Mouse (Mus musculus) neutrophil, adult 83 days (primary cell): ENCODE measurements around the gene Akr1b10. TPM values are rescaled to one million over a fixed set of nuclear protein-coding genes. Genes with fewer than 3 reads are reported as not detected.

Source experiments
- total RNA-seq, 2 experiments: library from RNA; stranded (reverse); gene quantifications; one replicate each; pipeline ENCODE4 v1.2.4; 2023

Akr1b10 gene
- total RNA-seq = 10 to 100 TPM; 11.8 to 13.1 TPM

DNA sequence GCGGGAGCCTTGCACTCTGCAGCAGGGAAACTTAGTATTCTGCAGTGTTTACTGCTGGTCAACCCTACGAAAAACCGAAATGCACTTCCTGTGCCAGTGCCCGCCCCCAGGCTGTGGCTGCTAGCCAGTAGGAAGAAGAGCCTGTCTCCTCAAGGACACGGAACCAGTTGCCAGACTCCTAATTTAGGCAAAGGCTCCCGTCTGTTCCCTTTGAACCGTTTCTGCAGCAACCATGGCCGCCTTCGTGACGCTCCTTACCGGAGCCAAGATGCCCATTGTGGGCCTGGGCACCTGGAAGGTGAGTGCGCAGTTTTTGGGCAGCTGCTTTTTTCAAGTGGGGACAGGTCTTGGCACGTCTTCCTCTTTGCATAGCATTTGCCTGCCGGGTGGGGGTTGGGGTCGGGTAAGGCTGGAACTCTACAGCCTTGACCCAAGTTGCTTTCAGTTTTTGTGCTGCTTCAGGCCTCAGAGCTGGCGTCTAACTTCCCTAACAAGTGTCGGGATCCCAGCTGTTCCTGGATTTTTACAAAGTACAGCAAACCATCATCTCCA is at the start of gene Akr1b10:
TSS of gene Akr1b10 (plus strand) at position 109 of the 552 bp plus-strand sequence.

DNA sequence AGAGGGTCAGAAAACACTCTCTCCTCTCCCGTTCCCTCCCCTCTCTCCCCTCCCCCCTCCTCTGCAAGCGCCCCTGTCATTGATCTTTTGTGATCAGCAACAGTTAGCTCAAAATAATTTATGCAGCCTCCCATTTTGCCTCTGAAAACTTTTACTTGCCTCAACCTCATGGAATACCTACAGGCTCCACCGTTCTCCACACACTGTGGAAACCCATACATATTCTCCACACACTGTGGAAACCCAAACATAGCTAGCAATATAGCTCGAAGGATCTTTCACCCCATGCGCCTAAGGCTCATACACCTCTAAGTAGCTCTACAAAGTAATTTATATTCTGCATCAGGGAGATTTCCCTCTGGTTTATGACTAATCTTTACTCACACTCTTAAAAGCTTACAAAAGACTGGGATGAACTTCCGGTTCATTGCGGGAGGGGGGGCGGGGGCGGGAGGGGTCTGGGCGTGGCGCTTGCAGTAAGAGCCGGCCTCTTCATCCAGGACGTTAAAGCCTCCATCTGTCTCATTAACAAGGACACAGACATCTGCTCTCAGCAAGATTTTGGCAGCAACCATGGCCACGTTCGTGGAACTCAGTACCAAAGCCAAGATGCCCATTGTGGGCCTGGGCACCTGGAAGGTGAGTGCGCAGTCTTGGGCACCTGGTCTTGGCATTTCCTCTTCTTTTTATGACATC is 30.2 kb upstream of the Akr1b10 start, which contains the start of gene Akr1b8:
TSS of gene Akr1b8 (plus strand) at position 462 of the 696 bp plus-strand sequence.

DNA sequence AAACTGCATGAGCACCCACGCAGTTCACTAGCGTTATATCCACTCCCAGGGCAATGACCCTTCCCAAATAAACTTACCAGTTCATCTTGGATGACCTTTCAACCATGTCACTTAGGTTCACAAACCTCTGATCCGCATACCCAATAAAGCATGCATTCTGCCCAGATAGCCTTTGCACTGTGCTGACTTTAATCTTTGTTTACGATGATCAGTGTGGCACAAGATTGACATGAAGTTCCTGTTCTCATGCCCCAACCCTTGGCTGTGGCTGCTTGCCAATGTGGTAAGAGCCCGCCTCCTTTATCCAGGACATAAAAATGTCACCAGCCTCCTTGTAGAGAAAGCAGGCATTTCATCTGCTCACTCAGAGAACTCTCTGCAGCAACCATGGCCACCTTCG is 28.0 kb downstream of the Akr1b10 start, which contains the start of gene Akr1b7:
TSS of gene Akr1b7 (plus strand) at position 312 of the 400 bp plus-strand sequence.

Other genes with a start within 250 kb of the Akr1b10 start
- 10 to 100 TPM; 17.5 to 18.0 TPM for gene Slc35b4, start 207.1 kb upstream of the Akr1b10 start, total RNA-seq
- 10 to 100 TPM; 27.9 to 35.6 TPM for gene Akr1b3, start 66.7 kb upstream of the Akr1b10 start, total RNA-seq
- gene Akr1b8, start 30.1 kb upstream of the Akr1b10 start, total RNA-seq = not detected
- gene Akr1b7, start 28.1 kb downstream of the Akr1b10 start, total RNA-seq = not detected
- gene Bpgm, start 92.0 kb downstream of the Akr1b10 start, total RNA-seq = 10 to 100 TPM; 12.1 to 12.8 TPM
- gene Cald1, start 214.3 kb downstream of the Akr1b10 start, total RNA-seq = under 1 TPM; 0.64 to 0.81 TPM